Mouse (Mus musculus) liver, adult (tissue): Measurements from ENCODE around the gene Slc17a9.

Experiments used
- GATA4 ChIP-seq: IDR thresholded peaks from 2 replicates; pipeline ENCODE4 v1.6.1; 2014; ENCODE audit warnings: mild to moderate bottlenecking, low read length; ENCODE audit not compliant: insufficient replicate concordance

Gene Slc17a9

GRCm38 (mm10) chr2:180727613-180728021 is 2.6 kb downstream of the Slc17a9 start:
- TF ChIP-seq GATA4: no peak

GRCm38 (mm10) chr2:180731036-180731435 is 6.0 kb downstream of the Slc17a9 start:
- no peak for TF ChIP-seq GATA4

DNA sequence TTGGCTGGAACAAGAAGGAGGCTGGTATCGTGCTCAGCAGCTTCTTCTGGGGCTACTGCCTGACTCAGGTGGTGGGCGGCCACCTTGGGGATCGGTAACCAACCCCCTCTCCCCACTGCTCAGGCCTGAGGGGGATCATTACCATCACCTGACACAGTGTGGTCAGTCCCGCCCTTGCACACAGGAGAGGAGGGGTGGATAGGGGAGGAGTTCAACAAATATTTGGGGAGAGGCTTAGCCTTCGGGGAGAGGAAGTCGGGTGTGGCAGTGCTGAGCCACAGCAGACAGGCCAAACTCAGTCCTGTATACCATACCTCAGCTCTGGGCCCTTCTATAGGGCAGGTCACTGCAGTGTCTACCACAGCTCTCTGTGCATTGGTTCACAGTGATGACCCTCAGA is 6.9 kb downstream of the Slc17a9 start:
- TF ChIP-seq GATA4: no peak

- no peak for TF ChIP-seq GATA4
Measured at GRCm38 (mm10) chr2:180735232-180735631, 10.2 kb downstream of the Slc17a9 start.

GRCm38 (mm10) chr2:180737984-180738383 is 12.9 kb downstream of the Slc17a9 start:
- no peak for TF ChIP-seq GATA4

GRCm38 (mm10) chr2:180740349-180740748 is 15.3 kb downstream of the Slc17a9 start:
- TF ChIP-seq GATA4: no peak

DNA sequence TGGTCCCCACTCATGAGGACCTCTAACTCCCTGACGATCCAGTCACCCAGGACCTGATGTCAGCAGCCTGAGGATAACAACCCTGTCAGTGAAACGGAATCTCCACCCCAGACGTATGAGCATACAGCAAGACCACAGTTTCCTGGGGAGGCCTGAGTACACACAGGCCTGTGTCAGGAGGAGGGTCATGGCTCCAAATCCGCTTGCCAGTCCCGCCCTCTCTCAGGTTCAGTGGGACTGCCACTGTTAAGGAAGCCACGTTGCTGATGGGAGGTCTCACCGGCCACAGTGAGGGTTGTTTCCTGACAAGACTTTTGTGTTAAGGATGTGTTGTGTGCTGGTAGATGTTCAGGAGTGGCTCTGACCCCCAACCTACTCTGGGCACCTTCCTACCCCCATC is 16.4 kb downstream of the Slc17a9 start:
- no peak for TF ChIP-seq GATA4

GRCm38 (mm10) chr2:180742820-180743219 is 17.8 kb downstream of the Slc17a9 start:
- no peak for TF ChIP-seq GATA4

DNA sequence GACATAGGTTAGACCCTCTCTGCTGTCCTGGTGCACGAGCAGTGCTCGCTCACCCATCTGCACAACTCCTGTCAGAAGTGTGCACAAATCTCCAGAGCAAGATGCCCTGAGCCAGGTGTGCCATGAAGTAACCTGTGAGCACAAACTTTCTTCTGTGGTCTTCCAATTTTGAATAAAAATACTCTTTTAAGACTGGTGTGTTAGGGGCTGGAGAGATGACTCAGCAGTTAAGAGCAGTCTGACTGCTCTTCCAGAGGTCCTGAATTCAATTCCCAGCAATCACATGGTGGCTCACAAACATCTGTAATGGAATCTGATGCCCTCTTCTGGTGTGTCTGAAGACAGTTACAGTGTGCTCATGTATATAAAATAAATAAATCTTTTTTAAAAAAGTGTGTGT is 18.3 kb downstream of the Slc17a9 start:
- TF ChIP-seq GATA4: no peak

DNA sequence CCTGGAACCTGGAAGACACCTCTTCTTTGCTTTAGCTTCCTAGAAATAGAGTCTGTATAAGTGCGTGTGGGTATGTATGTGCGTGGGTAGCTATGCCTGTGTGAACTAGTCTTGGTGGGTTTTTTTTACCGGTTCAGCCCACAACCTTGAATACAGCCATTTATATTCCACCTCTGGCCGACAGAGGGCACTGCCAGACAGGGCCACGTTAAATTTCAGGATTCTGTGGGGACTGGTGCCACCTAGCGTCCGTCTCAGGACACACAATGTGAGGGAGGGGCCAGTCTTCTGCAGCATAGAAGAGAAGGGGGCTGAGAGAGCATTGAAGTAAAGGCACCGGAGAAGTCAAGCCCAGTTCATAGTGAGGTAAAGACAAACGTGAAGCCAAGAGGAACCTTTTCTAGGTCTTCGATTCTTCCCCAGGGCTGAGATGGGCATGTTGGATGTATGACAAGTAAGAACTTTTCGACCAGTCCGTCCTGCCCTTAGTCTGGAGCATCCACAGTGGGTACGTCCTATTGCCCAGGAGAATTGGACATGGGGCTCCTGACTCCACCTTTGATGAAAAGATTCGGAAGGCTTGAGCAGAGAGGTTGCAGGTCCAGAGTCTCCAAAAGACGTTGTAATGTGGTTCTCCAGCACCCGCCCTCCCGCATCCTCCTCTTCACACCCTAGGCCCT is 20.3 kb downstream of the Slc17a9 start:
- TF ChIP-seq GATA4: no peak

- no peak for TF ChIP-seq GATA4
Measured at GRCm38 (mm10) chr2:180746569-180747192, 21.6 kb downstream of the Slc17a9 start.

DNA sequence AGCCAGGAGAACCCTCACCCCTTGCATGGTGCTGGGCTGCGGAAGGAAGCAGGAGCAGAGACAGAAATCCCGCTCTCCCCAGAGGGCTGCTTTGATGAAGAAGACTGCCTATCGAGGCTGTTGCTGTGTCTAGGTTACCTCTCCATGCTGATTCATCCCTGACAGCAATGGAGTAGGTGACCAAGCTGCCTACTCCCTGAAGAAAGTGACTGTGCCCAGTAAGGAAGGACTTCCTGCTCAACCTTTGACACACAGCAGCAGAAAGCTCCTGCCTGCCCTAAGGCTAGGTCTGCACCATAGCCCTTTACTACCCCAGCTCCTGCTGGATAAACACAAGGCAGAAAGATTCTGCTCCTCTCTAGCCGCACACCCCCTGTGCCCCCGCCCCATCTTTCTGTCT is 23.8 kb downstream of the Slc17a9 start:
- TF ChIP-seq GATA4: no peak

- TF ChIP-seq GATA4: no peak
Measured at GRCm38 (mm10) chr2:180754976-180755688, 30.1 kb downstream of the Slc17a9 start.

DNA sequence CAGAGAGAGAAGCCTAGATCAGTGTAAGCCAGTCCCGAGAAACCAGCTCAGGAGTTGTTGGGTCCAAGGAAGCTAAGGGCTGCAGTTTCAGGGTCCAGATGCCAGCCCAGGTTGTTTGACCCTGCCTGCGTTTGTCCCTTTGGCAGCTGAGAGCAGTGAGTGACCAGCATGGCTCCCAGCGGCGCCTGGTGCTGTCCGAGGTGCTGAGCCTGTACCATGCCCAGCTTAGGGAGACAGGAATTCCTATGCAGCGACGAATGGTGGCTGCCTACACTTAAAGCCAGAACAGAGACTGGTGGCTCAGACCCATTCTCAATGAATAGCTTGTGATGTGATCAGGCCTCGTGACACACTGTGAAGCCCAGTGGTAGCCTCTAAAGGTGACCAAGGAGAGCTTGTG is 30.8 kb downstream of the Slc17a9 start:
- TF ChIP-seq GATA4: no peak

DNA sequence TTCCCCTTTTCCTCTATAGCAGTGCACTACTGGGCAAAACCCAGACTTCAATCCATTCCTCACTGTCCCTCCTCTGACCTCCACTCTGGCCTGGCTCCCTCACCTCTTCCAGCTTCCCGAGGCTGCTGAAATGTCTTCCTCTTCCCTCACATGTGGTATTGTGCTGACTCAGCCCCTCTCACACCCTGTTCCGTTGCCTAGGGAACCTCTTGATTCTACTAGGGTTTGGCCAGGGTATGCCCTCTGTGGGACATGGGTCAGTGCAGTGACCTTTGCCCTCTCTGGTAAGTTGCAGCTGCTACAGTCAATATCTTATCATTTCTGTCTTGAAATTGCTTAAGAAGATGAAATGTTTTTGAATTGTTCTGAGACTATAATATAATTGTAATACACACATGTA is 31.7 kb downstream of the Slc17a9 start:
- no peak for TF ChIP-seq GATA4
